Mouse (Mus musculus) testis, postnatal 10 days (tissue): ENCODE measurements around the gene Rab39b.

ENCODE experiments used
- DNase-seq: peaks from one replicate; pipeline ENCODE4 v3.0.0; 2021; ENCODE audit warnings: low spot score

The Rab39b gene

DNA sequence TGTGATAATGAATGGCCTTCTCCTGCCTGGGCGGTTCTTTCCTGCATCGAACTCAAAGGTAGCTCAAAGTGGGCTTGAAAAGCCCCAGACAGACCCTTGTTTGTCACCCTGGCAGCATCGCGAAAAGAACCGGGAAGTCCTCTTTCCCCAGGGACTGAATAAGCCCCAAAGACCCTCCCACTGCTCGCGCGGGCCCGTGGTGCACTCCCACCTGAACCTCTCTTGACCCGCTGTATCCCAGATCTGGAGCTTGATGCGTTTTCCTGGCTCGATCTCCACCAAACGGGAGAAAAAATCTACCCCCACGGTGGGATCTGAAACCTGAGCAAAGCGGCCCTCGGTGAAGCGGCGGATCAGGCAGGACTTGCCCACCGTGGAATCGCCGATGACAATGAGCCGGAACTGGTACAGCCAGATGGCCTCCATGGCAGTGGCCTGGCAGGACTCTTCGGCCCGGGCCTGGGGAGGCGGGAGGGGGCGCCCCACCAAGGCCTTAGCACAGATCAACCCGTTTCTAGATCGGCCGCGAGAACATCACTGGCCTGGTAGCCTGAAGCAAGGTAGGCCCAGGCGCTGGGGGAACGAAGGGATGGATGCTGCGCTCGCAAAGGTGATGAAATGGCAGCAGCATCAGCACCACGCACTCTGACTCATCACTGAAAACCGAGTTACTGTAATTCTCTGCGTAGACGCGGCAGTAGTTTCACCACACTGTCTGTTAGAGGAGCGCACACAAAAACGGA lies at the start of gene Rab39b:
TSS of gene Rab39b (minus strand) at position 650 of the 743 bp plus-strand sequence.
- peak; percentile 35 for DNase-seq

DNA sequence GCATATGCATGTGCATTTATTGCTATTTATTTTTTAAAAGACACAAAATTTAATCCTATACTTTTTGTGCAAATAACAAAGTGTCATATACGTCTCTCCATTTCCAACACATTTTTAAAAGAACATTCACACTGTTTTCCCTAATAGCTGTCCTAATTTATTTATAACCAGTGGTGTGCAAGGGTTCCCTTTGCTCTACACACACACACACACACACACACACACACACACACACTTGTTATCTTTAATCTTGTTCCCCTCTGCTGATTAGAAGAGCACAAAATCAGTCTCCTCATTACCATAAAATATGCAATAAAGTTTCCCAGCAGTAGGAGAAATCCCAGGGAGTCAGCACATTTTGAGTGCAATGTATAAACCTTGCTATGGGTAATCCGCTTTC lies 508 bp upstream of the Rab39b start:
- no peak for DNase-seq
